ENCODE assay signal across 8 mouse cellular contexts in the genomic region with DNA sequence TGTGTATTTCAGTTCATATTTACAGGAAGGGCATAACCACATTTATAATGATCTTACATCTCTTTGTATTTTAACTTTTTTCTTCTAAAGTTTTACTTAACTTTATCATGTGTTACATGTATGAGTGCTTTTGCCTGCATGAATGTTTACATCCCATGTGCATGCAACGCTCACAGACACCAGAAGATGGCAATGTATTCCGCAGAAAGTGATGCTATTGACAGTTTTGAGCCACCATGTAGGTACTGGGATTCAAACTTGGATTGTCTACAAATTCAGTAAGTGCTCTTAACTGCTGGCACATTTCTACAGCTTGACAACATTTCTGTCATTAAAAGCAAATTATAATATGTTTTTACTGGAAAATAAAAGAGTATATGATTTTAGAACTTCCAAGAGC. TPM values are rescaled to one million over a fixed set of nuclear protein-coding genes. Genes with fewer than 3 reads are reported as not detected.
DNase-seq lines count a peak whose midpoint lies in the region; ATAC-seq and TF ChIP-seq lines count a peak whose summit lies in the region.
"Had no signal": no experiment of that assay in that cellular context is flagged by ENCODE, and none has a peak within 500 bp of the region (broad histone marks: within the 10 kb centered on the region; RNA-seq: fewer than 3 reads in every experiment).

No protein-coding gene starts in this region.

- no peaks in the 10 kb centered on the region for H3K4me1 ChIP-seq in testis, adult 2 months (ENCODE audit: control insufficient read depth, insufficient read depth, low read length)
- no peaks in the 10 kb centered on the region for H3K4me1 ChIP-seq in kidney, postnatal 0 days (replicated peaks; ENCODE audit: insufficient read depth, low read length)
- H3K4me1 ChIP-seq: heart, embryonic 15.5 days had no signal

- WGBS in kidney, postnatal 0 days: 24% methylated on average over 2 of the region's 2 CpGs

- no peaks in the 10 kb centered on the region for H3K36me3 ChIP-seq in testis, adult 2 months (ENCODE audit: control insufficient read depth, insufficient read depth, low read length)
- no peaks in the 10 kb centered on the region for H3K36me3 ChIP-seq in kidney, postnatal 0 days (ENCODE audit: insufficient read depth, low read length)
- H3K36me3 ChIP-seq: heart, embryonic 15.5 days had no signal

- no peak for TF ChIP-seq POLR2A in testis, adult 2 months (IDR thresholded peaks at IDR 0.05; ENCODE audit: control insufficient read depth, low read depth, low read length)

- DNase-seq in testis, postnatal 14 days (ENCODE audit: low spot score): no peak
- peak; percentile 78 for DNase-seq in adipocyte (ENCODE audit: low spot score)
- DNase-seq in embryo, embryonic 9.5 days (ENCODE audit: extremely low spot score): peak; percentile 31
- DNase-seq in kidney, postnatal 0 days (ENCODE audit: low spot score): peak; percentile 73
- peak; percentile 44 for DNase-seq in lung, postnatal 25 days (ENCODE audit: low spot score)
- peak; percentile 1 to 3 for DNase-seq in right cerebral cortex, postnatal 36 days (ENCODE audit: low spot score in 2 of 2)

- no peak overlapping the region for H3K27ac ChIP-seq in testis, adult 2 months (ENCODE audit: control insufficient read depth, insufficient read depth, low read depth, low read length)
- H3K27ac ChIP-seq in kidney, postnatal 0 days: no peak overlapping the region
- H3K27ac ChIP-seq: heart, embryonic 15.5 days had no signal

- H3K4me3 ChIP-seq in testis, adult 2 months (ENCODE audit: control insufficient read depth, low read depth, low read length): no peak overlapping the region
- no peak overlapping the region for H3K4me3 ChIP-seq in kidney, postnatal 0 days (replicated peaks; ENCODE audit: low read depth, low read length)
- H3K4me3 ChIP-seq: heart, embryonic 15.5 days had no signal

- no peaks in the 10 kb centered on the region for H3K9me3 ChIP-seq in kidney, postnatal 0 days (replicated peaks; ENCODE audit: low read length)
- H3K9me3 ChIP-seq: heart, embryonic 15.5 days had no signal

- TF ChIP-seq CTCF in testis, adult 2 months (IDR thresholded peaks at IDR 0.05; ENCODE audit: control insufficient read depth, insufficient read depth, insufficient replicate concordance, low read depth, low read length): peak; percentile 7; the same call in 1 of the 2 replicates
- TF ChIP-seq CTCF in kidney, postnatal 0 days (IDR thresholded peaks at IDR 0.05; ENCODE audit: low read depth): peak; percentile 89

- ATAC-seq in kidney, postnatal 0 days (replicated peaks; ENCODE audit: low FRiP score, low read depth): no peak

- no peak overlapping the region for H3K9ac ChIP-seq in kidney, postnatal 0 days (ENCODE audit: low read depth, low read length)
- H3K9ac ChIP-seq: heart, embryonic 15.5 days had no signal

- H3K4me2 ChIP-seq in kidney, postnatal 0 days (ENCODE audit: low read length): no peak overlapping the region
- H3K4me2 ChIP-seq: heart, embryonic 15.5 days had no signal

- H3K27me3 ChIP-seq in testis, adult 2 months (ENCODE audit: control insufficient read depth, insufficient read depth, low read length): no peaks in the 10 kb centered on the region
- H3K27me3 ChIP-seq in kidney, postnatal 0 days (ENCODE audit: insufficient read depth, low read length): no peaks in the 10 kb centered on the region
- H3K27me3 ChIP-seq: heart, embryonic 15.5 days had no signal

RNA-seq across cellular contexts. Expression of gene Gm8298, which starts 9.9 kb away (rescaled TPM):
- not detected in 2 replicates for polyA plus RNA-seq in testis, adult 2 months (2012; rRNA removed)
- not detected in 2 replicates for polyA plus RNA-seq in kidney, postnatal 0 days (2015; fragmentation: Nextera tagmentation; extraction: Ambion mirVana)
- polyA plus RNA-seq: heart, embryonic 15.5 days had no signal

RNA-seq across cellular contexts. Expression of gene C130079G13Rik, which starts 54.2 kb away (rescaled TPM):
- polyA plus RNA-seq in testis, adult 2 months (2012; rRNA removed): not detected in 2 replicates
- not detected in 2 replicates for polyA plus RNA-seq in kidney, postnatal 0 days (2015; fragmentation: Nextera tagmentation; extraction: Ambion mirVana)
- polyA plus RNA-seq: heart, embryonic 15.5 days had no signal
